Mouse (Mus musculus) stomach, postnatal 0 days (tissue): Measurements from ENCODE around the gene Ppara. TPM values are rescaled to one million over a fixed set of nuclear protein-coding genes. Genes with fewer than 3 reads are reported as not detected.

ENCODE experiments used
- ATAC-seq: fragments of 200-750 bp; cut with Nextera tagmentation; 2 replicates; pipeline ENCODE4 v1.8.0; 2017; ENCODE audit not compliant: low FRiP score, low TSS enrichment
- DNase-seq: peaks from one replicate; pipeline ENCODE4 v3.0.0-alpha.2; 2016; ENCODE audit warnings: low spot score
- H3K27ac ChIP-seq: fragments of 300-500 bp; sonication (generic); replicated peaks from 2 replicates; pipeline ENCODE4 v1.5.1; 2014; ENCODE audit warnings: mild to moderate bottlenecking, control low read depth
- H3K27me3 ChIP-seq: fragments of 300-500 bp; sonication (generic); 2 replicates; pipeline ENCODE4 v1.6.1; 2014; ENCODE audit warnings: low read length; ENCODE audit not compliant: control insufficient read depth, insufficient read depth
- H3K36me3 ChIP-seq: fragments of 300-500 bp; sonication (generic); 2 replicates; pipeline ENCODE4 v1.6.1; 2014; ENCODE audit warnings: low read length, mixed read lengths; ENCODE audit not compliant: control insufficient read depth, insufficient read depth
- H3K4me1 ChIP-seq: fragments of 300-500 bp; sonication (generic); replicated peaks from 2 replicates; pipeline ENCODE4 v1.6.1; 2014; ENCODE audit warnings: antibody characterized with exemption; ENCODE audit not compliant: control insufficient read depth, insufficient read depth
- H3K4me2 ChIP-seq: fragments of 300-500 bp; sonication (generic); replicated peaks from 2 replicates; pipeline ENCODE4 v1.6.1; 2014; ENCODE audit warnings: low read depth, mild to moderate bottlenecking, control low read depth, moderate library complexity
- H3K4me3 ChIP-seq: fragments of 300-500 bp; sonication (generic); 2 replicates; pipeline ENCODE4 v1.5.1; 2014; ENCODE audit warnings: low read depth, low read length, control low read depth
- H3K9ac ChIP-seq: fragments of 300-500 bp; sonication (generic); 2 replicates; pipeline ENCODE4 v1.6.1; 2014; ENCODE audit warnings: mild to moderate bottlenecking, low read length, control low read depth, mixed read lengths
- H3K9me3 ChIP-seq: fragments of 300-500 bp; sonication (generic); 2 replicates; pipeline ENCODE4 v1.6.1; 2016; ENCODE audit warnings: low read length; ENCODE audit not compliant: control insufficient read depth
- CTCF ChIP-seq: IDR thresholded peaks from 2 replicates; pipeline ENCODE4 v1.5.1; 2016; ENCODE audit warnings: antibody characterized with exemption, low read depth, mild to moderate bottlenecking, moderate library complexity
- EP300 ChIP-seq: optimal IDR thresholded peaks from 2 replicates; pipeline ENCODE3; 2016; ENCODE audit warnings: antibody characterized with exemption
- WGBS: fragments of 180-500 bp; shearing (Covaris S2); extraction: QIAGEN DNeasy Blood & Tissue Kit; methylation state at CpG from one replicate; pipeline ENCODE4 v1.1.7; 2014; 5-methylcytosine and 5-hydroxymethylcytosine counted together
- polyA plus RNA-seq: library from polyadenylated mRNA; unstranded; fragments of >200 nt; fragmentation: Nextera tagmentation; extraction: Ambion mirVana; gene quantifications from 2 replicates; pipeline ENCODE4 v1.2.1, GENCODE M21; 2015

Gene Ppara
- 16.8 and 18.8 TPM in 2 replicates for polyA plus RNA-seq

DNA sequence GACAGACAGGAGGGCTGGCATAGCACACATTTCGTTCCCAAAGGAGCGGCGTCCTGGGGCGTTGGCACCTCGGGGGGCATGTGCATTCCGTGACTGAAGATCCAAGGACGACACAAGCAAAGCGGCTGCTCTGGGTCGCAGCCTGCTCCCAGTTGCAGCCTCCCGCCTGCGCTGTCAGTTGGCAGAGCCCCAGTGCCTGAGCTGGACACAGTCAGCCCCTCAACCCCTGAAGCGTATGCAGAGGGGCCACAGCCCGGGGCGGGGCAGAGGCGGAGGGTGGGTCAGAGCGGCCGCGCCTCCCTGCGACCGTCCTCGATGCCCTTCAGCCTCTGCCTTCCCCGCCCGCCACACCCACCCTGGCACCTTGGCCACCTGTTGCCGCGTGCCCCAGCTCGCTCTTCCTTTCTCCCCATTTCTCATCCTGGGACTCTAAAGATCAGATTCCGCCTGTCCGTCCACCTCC is at the start of gene Ppara:
Ppara (plus strand) TSS at position 413 of the 463 bp plus-strand sequence.
- peak; percentile 54 for DNase-seq
- H3K27me3 ChIP-seq = no peaks in the 10 kb centered on the region
- H3K4me3 ChIP-seq = peak within 1 kb of the TSS; percentile 68
- peak within 1 kb of the TSS; percentile 73 for H3K9ac ChIP-seq
- peak within 1 kb of the TSS; percentile 89 for H3K4me2 ChIP-seq
- peak; percentile 31; the same call in 1 of the 2 replicates for ATAC-seq
- peak within 1 kb of the TSS; percentile 81 for H3K27ac ChIP-seq
- TF ChIP-seq EP300 = no peak
- H3K9me3 ChIP-seq = no peaks in the 10 kb centered on the region
- H3K4me1 ChIP-seq = peaks cover 2% of the 10 kb centered on the region; the same call in 1 of the 2 replicates
- no peaks in the 10 kb centered on the region for H3K36me3 ChIP-seq
- WGBS = 4% methylated on average over 26 of the region's 28 CpGs

DNA sequence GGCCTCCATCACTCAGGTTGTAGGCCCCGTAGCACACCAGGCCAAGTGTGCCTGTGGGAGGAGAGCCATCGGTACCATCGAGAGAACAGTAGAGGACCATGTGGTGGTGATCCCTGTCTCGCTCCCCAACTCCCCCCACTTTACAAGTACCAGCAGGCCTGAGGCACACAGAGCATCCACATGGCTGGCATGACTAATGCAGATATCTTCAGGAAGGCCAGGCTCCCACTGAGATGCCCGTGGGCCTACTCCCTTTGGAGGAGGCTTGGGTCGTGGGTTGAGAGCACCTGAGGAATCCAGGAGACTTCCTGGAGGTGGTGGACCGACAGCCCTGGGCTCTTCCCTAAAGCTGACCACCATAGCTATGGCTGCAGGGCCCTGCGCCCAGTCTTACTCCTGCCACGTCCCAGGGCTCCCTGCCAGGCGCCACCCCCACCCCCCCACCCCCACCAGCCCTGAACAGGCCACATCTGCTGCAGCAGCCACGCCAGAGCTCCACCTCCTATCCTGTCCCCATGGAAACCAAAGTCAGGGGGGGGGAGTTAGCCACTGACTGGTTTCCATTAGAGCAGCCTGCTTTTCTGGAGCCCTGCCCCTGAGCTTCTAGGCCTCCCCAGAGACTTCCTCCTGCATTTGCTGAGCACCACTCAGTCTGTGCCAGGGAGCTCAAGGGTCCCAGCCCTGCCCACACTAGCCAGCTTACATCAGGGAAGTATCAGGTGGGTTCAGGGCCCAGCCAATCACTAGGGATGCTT is 48.0 kb upstream of the Ppara start:
- 46% methylated on average over 11 of the region's 11 CpGs for WGBS
- ATAC-seq (peak; percentile 69), DNase-seq (peak; percentile 76)
- Histone ChIP-seq H3K9ac (0 out of 2 replicates have a peak overlapping the region, but pooled peaks have one; percentile 35), H3K27me3 (no peaks in the 10 kb centered on the region), H3K9me3 (no peaks in the 10 kb centered on the region), H3K27ac (peak overlapping the region; percentile 82), H3K4me1 (peaks cover 17% of the 10 kb centered on the region), H3K36me3 (peaks cover 13% of the 10 kb centered on the region; the same call in 1 of the 2 replicates), H3K4me3 (no peak overlapping the region), H3K4me2 (0 out of 2 replicates have a peak overlapping the region, but pooled peaks have one; percentile 0)
- TF ChIP-seq EP300 (no peak), CTCF (no peak)

DNA sequence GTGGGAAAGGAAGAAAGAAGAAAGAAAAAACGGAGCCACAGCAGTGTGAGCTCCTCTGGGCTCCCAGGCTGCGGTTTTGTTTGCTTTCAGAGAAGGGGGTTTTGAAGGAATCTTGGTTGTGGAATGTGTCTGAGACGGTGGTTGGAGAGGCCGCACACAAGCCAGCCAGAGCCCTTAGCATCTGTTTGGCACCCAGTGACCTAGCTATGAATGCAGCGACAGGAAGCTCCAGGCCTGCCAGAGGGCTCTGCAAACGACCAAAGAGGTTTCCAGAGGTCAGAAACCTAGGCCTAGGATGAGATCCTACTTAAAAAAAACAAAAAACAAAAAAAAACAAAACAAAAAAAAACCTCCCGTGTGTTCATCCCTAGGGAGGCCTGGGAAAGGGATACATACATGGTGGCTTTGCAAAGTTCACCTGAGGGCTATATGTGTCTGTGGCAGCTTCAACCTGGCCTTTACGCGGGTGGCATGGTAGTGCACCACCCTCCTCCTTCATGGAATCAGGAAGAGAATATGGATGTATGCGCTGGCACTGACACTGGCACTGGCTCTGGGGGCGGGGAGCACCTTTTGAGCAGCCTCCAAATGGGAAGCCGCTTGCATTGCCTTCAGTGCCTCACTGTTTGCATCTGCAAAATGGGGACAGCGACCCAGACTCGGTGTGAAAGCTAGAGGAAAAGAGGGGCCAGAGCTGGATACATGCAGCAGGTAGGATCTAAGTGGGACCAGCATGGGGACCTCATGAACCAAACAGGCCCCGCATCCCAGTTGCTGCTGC is 47.0 kb upstream of the Ppara start:
- Histone ChIP-seq H3K4me2 (no peak overlapping the region), H3K4me3 (no peak overlapping the region), H3K9ac (no peak overlapping the region), H3K4me1 (peaks cover 17% of the 10 kb centered on the region), H3K9me3 (no peaks in the 10 kb centered on the region), H3K36me3 (peaks cover 16% of the 10 kb centered on the region; the same call in 1 of the 2 replicates), H3K27ac (peak overlapping the region; percentile 82), H3K27me3 (no peaks in the 10 kb centered on the region)
- TF ChIP-seq EP300 (no peak), CTCF (no peak)
- ATAC-seq = no peak
- WGBS = 62% methylated on average over 15 of the region's 15 CpGs
- DNase-seq = no peak

GRCm38 (mm10) chr15:85688734-85689133 is 46.0 kb upstream of the Ppara start:
- no peak for TF ChIP-seq CTCF
- no peak for TF ChIP-seq EP300
- Histone ChIP-seq H3K4me3 (no peak overlapping the region), H3K27ac (no peak overlapping the region), H3K9ac (no peak overlapping the region), H3K9me3 (no peaks in the 10 kb centered on the region), H3K4me1 (peaks cover 17% of the 10 kb centered on the region), H3K36me3 (peaks cover 17% of the 10 kb centered on the region; the same call in 1 of the 2 replicates), H3K27me3 (no peaks in the 10 kb centered on the region), H3K4me2 (no peak overlapping the region)
- no peak for DNase-seq
- 68% methylated on average over 6 of the region's 6 CpGs for WGBS
- ATAC-seq = no peak

DNA sequence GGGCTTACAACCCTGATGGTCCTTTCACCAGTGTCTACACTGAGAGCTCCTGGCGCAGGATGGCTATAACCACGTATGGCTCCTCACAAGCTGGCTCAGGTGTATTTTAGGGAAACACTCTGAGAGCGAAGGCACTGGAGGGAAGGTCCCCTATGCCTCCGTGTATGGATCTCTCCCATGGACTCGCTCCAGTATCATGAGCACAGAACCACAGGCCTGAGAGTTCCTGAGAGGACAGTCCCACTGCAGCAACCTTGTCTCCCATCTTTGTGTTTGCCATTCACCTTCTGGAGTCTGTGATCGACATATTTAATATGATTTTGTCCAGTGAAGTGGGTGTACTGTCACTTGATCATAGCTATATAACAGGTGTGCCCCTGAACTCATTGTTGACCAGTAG is 45.3 kb upstream of the Ppara start:
- no peaks in the 10 kb centered on the region for H3K9me3 ChIP-seq
- H3K9ac ChIP-seq = no peak overlapping the region
- H3K27ac ChIP-seq = no peak overlapping the region
- H3K36me3 ChIP-seq = peaks cover 24% of the 10 kb centered on the region; the same call in 1 of the 2 replicates
- H3K27me3 ChIP-seq = no peaks in the 10 kb centered on the region
- TF ChIP-seq CTCF = no peak
- TF ChIP-seq EP300 = no peak
- no peak overlapping the region for H3K4me2 ChIP-seq
- no peak overlapping the region for H3K4me3 ChIP-seq
- no peak for DNase-seq
- ATAC-seq = no peak
- peaks cover 15% of the 10 kb centered on the region for H3K4me1 ChIP-seq
- WGBS = 88% methylated on average over 6 of the region's 6 CpGs
